Mouse (Mus musculus): ENCODE results near the gene Fbxw2. TPM values are rescaled to one million over a fixed set of nuclear protein-coding genes. Genes with fewer than 3 reads are reported as not detected.
"Not testable (repeated sequence)": the region's sequence is repeated elsewhere in the genome, so short reads cannot be mapped to it uniquely, and the experiment has no call there.

Fbxw2 gene
- polyA plus RNA-seq, 1 experiment from 2014 or later, result 67.1 TPM

GRCm38 (mm10) chr2:34762174-34762573 lies 63.9 kb downstream of the Fbxw2 start:
- no peaks in the 10 kb centered on the region for H3K27me3 ChIP-seq (ENCODE audit: control insufficient read depth, insufficient read depth, low read length)
- H3K4me2 ChIP-seq (ENCODE audit: low read depth, severe bottlenecking), result no peak overlapping the region
- no peaks in the 10 kb centered on the region for H3K9me3 ChIP-seq (ENCODE audit: control insufficient read depth, low read length)
- no peaks in the 10 kb centered on the region for H3K36me3 ChIP-seq (ENCODE audit: control insufficient read depth, insufficient read depth, low read length)
- DNase-seq (ENCODE audit: low spot score), result no peak
- no peaks in the 10 kb centered on the region for H3K4me1 ChIP-seq (ENCODE audit: control insufficient read depth, insufficient read depth, low read length)
- H3K9ac ChIP-seq (ENCODE audit: low read length), result no peak overlapping the region
- ATAC-seq (ENCODE audit: insufficient number of reproducible peaks, low FRiP score, low TSS enrichment, low read depth), result no peak
- no peak overlapping the region for H3K4me3 ChIP-seq (ENCODE audit: low read depth, low read length)
- H3K27ac ChIP-seq (replicated peaks; ENCODE audit: low read depth, low read length), result no peak overlapping the region
- WGBS, result 84% methylated on average over 2 of the region's 2 CpGs

- H3K4me3 ChIP-seq (ENCODE audit: low read depth, low read length); H3K4me2 ChIP-seq (ENCODE audit: low read depth, severe bottlenecking); H3K27me3 ChIP-seq (ENCODE audit: control insufficient read depth, insufficient read depth, low read length); H3K9me3 ChIP-seq (ENCODE audit: control insufficient read depth, low read length); DNase-seq (ENCODE audit: low spot score); ATAC-seq (ENCODE audit: insufficient number of reproducible peaks, low FRiP score, low TSS enrichment, low read depth); H3K27ac ChIP-seq (replicated peaks; ENCODE audit: low read depth, low read length); H3K9ac ChIP-seq (ENCODE audit: low read length); H3K4me1 ChIP-seq (ENCODE audit: control insufficient read depth, insufficient read depth, low read length); H3K36me3 ChIP-seq (ENCODE audit: control insufficient read depth, insufficient read depth, low read length): not testable (repeated sequence)
- 89% methylated on average over 5 of the region's 5 CpGs for WGBS
Observed at GRCm38 (mm10) chr2:34761272-34761671, 64.8 kb downstream of the Fbxw2 start.

- ATAC-seq (ENCODE audit: insufficient number of reproducible peaks, low FRiP score, low TSS enrichment, low read depth) (no peak), DNase-seq (ENCODE audit: low spot score) (no peak)
- Histone ChIP-seq H3K27me3 (ENCODE audit: control insufficient read depth, insufficient read depth, low read length) (no peaks in the 10 kb centered on the region), H3K36me3 (ENCODE audit: control insufficient read depth, insufficient read depth, low read length) (no peaks in the 10 kb centered on the region), H3K4me2 (ENCODE audit: low read depth, severe bottlenecking) (no peak overlapping the region), H3K9ac (ENCODE audit: low read length) (no peak overlapping the region), H3K27ac (replicated peaks; ENCODE audit: low read depth, low read length) (no peak overlapping the region), H3K9me3 (ENCODE audit: control insufficient read depth, low read length) (no peaks in the 10 kb centered on the region), H3K4me3 (ENCODE audit: low read depth, low read length) (no peak overlapping the region), H3K4me1 (ENCODE audit: control insufficient read depth, insufficient read depth, low read length) (peaks cover 2% of the 10 kb centered on the region; the same call in 1 of the 2 replicates)
- 63% methylated on average over 1 of the region's 1 CpGs for WGBS
Observed at GRCm38 (mm10) chr2:34757341-34757740, 68.8 kb downstream of the Fbxw2 start.

GRCm38 (mm10) chr2:34754551-34755358 lies 71.4 kb downstream of the Fbxw2 start, which contains the start of gene Gapvd1:
Gapvd1 (minus strand) TSS chr2:34755232.
- H3K4me2 ChIP-seq (ENCODE audit: low read depth, severe bottlenecking), result peak within 1 kb of the TSS; percentile 67
- 4% methylated on average over 14 of the region's 14 CpGs for WGBS
- no peaks in the 10 kb centered on the region for H3K36me3 ChIP-seq (ENCODE audit: control insufficient read depth, insufficient read depth, low read length)
- H3K27me3 ChIP-seq (ENCODE audit: control insufficient read depth, insufficient read depth, low read length), result no peaks in the 10 kb centered on the region
- peak within 1 kb of the TSS; percentile 93 for H3K9ac ChIP-seq (ENCODE audit: low read length)
- peak within 1 kb of the TSS; percentile 61 for H3K4me3 ChIP-seq (ENCODE audit: low read depth, low read length)
- H3K4me1 ChIP-seq (ENCODE audit: control insufficient read depth, insufficient read depth, low read length), result peaks cover 2% of the 10 kb centered on the region; the same call in 1 of the 2 replicates
- H3K27ac ChIP-seq (replicated peaks; ENCODE audit: low read depth, low read length), result peak within 1 kb of the TSS; percentile 88
- ATAC-seq (ENCODE audit: insufficient number of reproducible peaks, low FRiP score, low TSS enrichment, low read depth) (no peak; the same call in 1 of the 2 replicates), DNase-seq (ENCODE audit: low spot score) (peak; percentile 52)
- no peaks in the 10 kb centered on the region for H3K9me3 ChIP-seq (ENCODE audit: control insufficient read depth, low read length)

Other genes with a start within 250 kb of the Fbxw2 start
- gene Gapvd1, start 71.1 kb downstream of the Fbxw2 start, polyA plus RNA-seq (2014; fragmentation: Nextera tagmentation; extraction: Ambion mirVana), result 93.2 and 102 TPM in 2 replicates
- 886 and 955 TPM in 2 replicates for gene Hspa5, start 54.3 kb downstream of the Fbxw2 start, polyA plus RNA-seq (2014; fragmentation: Nextera tagmentation; extraction: Ambion mirVana)
- 34.9 and 40.5 TPM in 2 replicates for gene Rabepk, start 26.4 kb downstream of the Fbxw2 start, polyA plus RNA-seq (2014; fragmentation: Nextera tagmentation; extraction: Ambion mirVana)
- gene Gm34653, start 6.7 kb upstream of the Fbxw2 start, polyA plus RNA-seq (2014; fragmentation: Nextera tagmentation; extraction: Ambion mirVana), result not detected in 2 replicates
- gene Cutal, start 48.1 kb upstream of the Fbxw2 start, polyA plus RNA-seq (2014; fragmentation: Nextera tagmentation; extraction: Ambion mirVana), result not detected in 2 replicates
- 112 and 128 TPM in 2 replicates for gene Psmd5, start 48.7 kb upstream of the Fbxw2 start, polyA plus RNA-seq (2014; fragmentation: Nextera tagmentation; extraction: Ambion mirVana)
- 0.28 and 0.32 TPM in 2 replicates for gene Phf19, start 87.7 kb upstream of the Fbxw2 start, polyA plus RNA-seq (2014; fragmentation: Nextera tagmentation; extraction: Ambion mirVana)
- gene Traf1, start 135.5 kb upstream of the Fbxw2 start, polyA plus RNA-seq (2014; fragmentation: Nextera tagmentation; extraction: Ambion mirVana), result 0.15 and 0.24 TPM in 2 replicates
- not detected in 2 replicates for gene Hc, start 235.1 kb upstream of the Fbxw2 start, polyA plus RNA-seq (2014; fragmentation: Nextera tagmentation; extraction: Ambion mirVana)